Mouse (Mus musculus): Measurements from ENCODE around the gene Taok2.
"Not testable (repeated sequence)": the region's sequence is repeated elsewhere in the genome, so short reads cannot be mapped to it uniquely, and the experiment has no call there.

The Taok2 gene

GRCm38 (mm10) chr7:126884286-126885164 is at the start of gene Taok2:
Gene Taok2 (minus strand): TSS chr7:126884703.
- DNase-seq (ENCODE audit: low read depth) = peak; percentile 99

GRCm38 (mm10) chr7:126932652-126933051 is 48.1 kb upstream of the Taok2 start:
- no peak for DNase-seq (ENCODE audit: low read depth)

GRCm38 (mm10) chr7:126929046-126929445 is 44.5 kb upstream of the Taok2 start:
- DNase-seq (ENCODE audit: low read depth) = peak; percentile 30

- peak; percentile 90 for DNase-seq (ENCODE audit: low read depth)
Observed at GRCm38 (mm10) chr7:126928384-126929037, 44.0 kb upstream of the Taok2 start, which contains the start of gene Kctd13. Gene Kctd13 (plus strand): TSS chr7:126928879.

GRCm38 (mm10) chr7:126926299-126926698 is 41.8 kb upstream of the Taok2 start:
- DNase-seq (ENCODE audit: low read depth) = peak; percentile 73

- DNase-seq (ENCODE audit: low read depth) = no peak
Observed at GRCm38 (mm10) chr7:126923999-126924398, 39.5 kb upstream of the Taok2 start.

GRCm38 (mm10) chr7:126922624-126923060 is 38.1 kb upstream of the Taok2 start, which contains the start of gene Tmem219:
Gene Tmem219 (minus strand): TSS chr7:126922917.
- DNase-seq (ENCODE audit: low read depth) = no peak

GRCm38 (mm10) chr7:126921563-126921962 is 37.1 kb upstream of the Taok2 start:
- no peak for DNase-seq (ENCODE audit: low read depth)

- no peak for DNase-seq (ENCODE audit: low read depth)
Observed at GRCm38 (mm10) chr7:126919973-126920372, 35.5 kb upstream of the Taok2 start.

GRCm38 (mm10) chr7:126918356-126918755 is 33.9 kb upstream of the Taok2 start:
- not testable (repeated sequence) for DNase-seq (ENCODE audit: low read depth)

- no peak for DNase-seq (ENCODE audit: low read depth)
Observed at GRCm38 (mm10) chr7:126914844-126915243, 30.3 kb upstream of the Taok2 start.

GRCm38 (mm10) chr7:126905590-126905989 is 21.1 kb upstream of the Taok2 start:
- DNase-seq (ENCODE audit: low read depth) = peak; percentile 80

- not testable (repeated sequence) for DNase-seq (ENCODE audit: low read depth)
Observed at GRCm38 (mm10) chr7:126899781-126900180, 15.3 kb upstream of the Taok2 start.

GRCm38 (mm10) chr7:126898102-126898990 is 13.8 kb upstream of the Taok2 start:
- peak; percentile 94 for DNase-seq (ENCODE audit: low read depth)

GRCm38 (mm10) chr7:126897390-126898101 is 13.0 kb upstream of the Taok2 start:
- DNase-seq (ENCODE audit: low read depth) = peak; percentile 82

GRCm38 (mm10) chr7:126896912-126897311 is 12.4 kb upstream of the Taok2 start:
- no peak for DNase-seq (ENCODE audit: low read depth)

GRCm38 (mm10) chr7:126888852-126889251 is 4.3 kb upstream of the Taok2 start:
- peak; percentile 32 for DNase-seq (ENCODE audit: low read depth)

GRCm38 (mm10) chr7:126887281-126887680 is 2.8 kb upstream of the Taok2 start:
- no peak for DNase-seq (ENCODE audit: low read depth)

GRCm38 (mm10) chr7:126883731-126884181 is 747 bp downstream of the Taok2 start:
- peak; percentile 59 for DNase-seq (ENCODE audit: low read depth)

GRCm38 (mm10) chr7:126881040-126881439 is 3.5 kb downstream of the Taok2 start:
- peak; percentile 37 for DNase-seq (ENCODE audit: low read depth)

- no peak for DNase-seq (ENCODE audit: low read depth)
Observed at GRCm38 (mm10) chr7:126877239-126877638, 7.3 kb downstream of the Taok2 start.
